Mouse (Mus musculus) regulatory T cell (primary cell): ENCODE results near the gene Pla2g6.

Source experiments
- in situ Hi-C: fragments of 300-600 bp; cut with MboI, MseI; formaldehyde crosslinking; loops from one replicate; pipeline ENCODE4 v1.15.1; 2025; ENCODE audit warnings: high pct_unique_total_duplicates

Pla2g6 gene

GRCm38 (mm10) chr15:79351331-79351767 lies 23.2 kb upstream of the Pla2g6 start:
- in situ Hi-C loops = no loop called here

- in situ Hi-C loops = no loop called here
Observed at GRCm38 (mm10) chr15:79350866-79351265, 22.7 kb upstream of the Pla2g6 start.

- in situ Hi-C loops = no loop called here
Observed at GRCm38 (mm10) chr15:79348651-79349050, 20.5 kb upstream of the Pla2g6 start.

GRCm38 (mm10) chr15:79347845-79348506 lies 19.8 kb upstream of the Pla2g6 start:
- in situ Hi-C loops = no loop called here

GRCm38 (mm10) chr15:79347165-79347844 lies 19.1 kb upstream of the Pla2g6 start:
- in situ Hi-C loops = no loop called here

GRCm38 (mm10) chr15:79346051-79346793 lies 18.0 kb upstream of the Pla2g6 start, which contains the start of gene Maff:
Maff (plus strand) TSS chr15:79346621.
- in situ Hi-C loops = no loop called here

GRCm38 (mm10) chr15:79344627-79345026 lies 16.4 kb upstream of the Pla2g6 start:
- in situ Hi-C loops = no loop called here

- in situ Hi-C loops = no loop called here
Observed at GRCm38 (mm10) chr15:79342641-79343337, 14.6 kb upstream of the Pla2g6 start.

GRCm38 (mm10) chr15:79338978-79339377 lies 10.8 kb upstream of the Pla2g6 start:
- in situ Hi-C loops = no loop called here

- in situ Hi-C loops = no loop called here
Observed at GRCm38 (mm10) chr15:79335061-79335655, 7.0 kb upstream of the Pla2g6 start.

GRCm38 (mm10) chr15:79333409-79333808 lies 5.2 kb upstream of the Pla2g6 start:
- in situ Hi-C loops = no loop called here

- in situ Hi-C loops = no loop called here
Observed at GRCm38 (mm10) chr15:79330521-79330920, 2.3 kb upstream of the Pla2g6 start.

- in situ Hi-C loops = no loop called here
Observed at GRCm38 (mm10) chr15:79329979-79330363, 1.8 kb upstream of the Pla2g6 start.

- in situ Hi-C loops = no loop called here
Observed at GRCm38 (mm10) chr15:79329346-79329978, 1.3 kb upstream of the Pla2g6 start.

GRCm38 (mm10) chr15:79328939-79329275 lies 717 bp upstream of the Pla2g6 start:
- in situ Hi-C loops = no loop called here

GRCm38 (mm10) chr15:79326971-79327961 lies 924 bp downstream of the Pla2g6 start:
- in situ Hi-C loops = no loop called here

- in situ Hi-C loops = no loop called here
Observed at GRCm38 (mm10) chr15:79326264-79326663, 1.9 kb downstream of the Pla2g6 start.

GRCm38 (mm10) chr15:79325742-79326141 lies 2.4 kb downstream of the Pla2g6 start:
- in situ Hi-C loops = no loop called here

GRCm38 (mm10) chr15:79324373-79324772 lies 3.8 kb downstream of the Pla2g6 start:
- in situ Hi-C loops = no loop called here

GRCm38 (mm10) chr15:79323791-79324155 lies 4.4 kb downstream of the Pla2g6 start:
- in situ Hi-C loops = no loop called here
